Mouse (Mus musculus) lung, postnatal 0 days (tissue): ENCODE data around the gene Dhx40.
"Not testable (repeated sequence)": the region's sequence is repeated elsewhere in the genome, so short reads cannot be mapped to it uniquely, and the experiment has no call there.

Source experiments
- CTCF ChIP-seq: IDR thresholded peaks from 2 replicates; pipeline ENCODE4 v1.5.1; 2016; ENCODE audit warnings: antibody characterized with exemption, mild to moderate bottlenecking
- EP300 ChIP-seq: IDR thresholded peaks from 2 replicates; pipeline ENCODE4 v1.6.1; 2016; ENCODE audit warnings: antibody characterized with exemption, mild to moderate bottlenecking, control low read depth

DNA sequence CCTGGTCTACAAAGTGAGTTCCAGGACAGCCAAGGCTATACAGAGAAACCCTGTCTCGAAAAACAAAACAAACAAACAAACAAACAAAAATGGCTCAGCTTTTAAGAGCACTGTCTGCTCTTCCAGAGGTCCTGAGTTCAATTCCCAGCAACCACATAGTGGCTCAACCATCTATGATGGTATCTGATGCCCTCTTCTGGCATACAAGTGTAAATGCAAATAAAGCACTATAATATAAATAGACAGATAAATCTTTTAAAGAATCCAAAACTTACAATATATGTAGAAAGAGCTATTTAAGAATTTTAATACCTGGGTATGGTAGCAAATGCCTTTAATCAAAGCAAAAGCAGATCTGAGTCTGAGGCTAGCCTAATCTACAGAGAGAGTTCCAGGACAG, 69.2 kb downstream of the Dhx40 start:
- TF ChIP-seq CTCF: peak; percentile 30
- TF ChIP-seq EP300: not testable (repeated sequence)
